Mouse (Mus musculus) liver, embryonic 15.5 days (tissue): ENCODE data around the gene Sos2. TPM values are rescaled to one million over a fixed set of nuclear protein-coding genes. Genes with fewer than 3 reads are reported as not detected.
"Not testable (repeated sequence)": the region's sequence is repeated elsewhere in the genome, so short reads cannot be mapped to it uniquely, and the experiment has no call there.

ENCODE experiments used
- ATAC-seq: fragments of 200-750 bp; cut with Nextera tagmentation; 2 replicates; pipeline ENCODE4 v1.8.0; 2017; ENCODE audit warnings: moderate number of reproducible peaks, mild to moderate bottlenecking, moderate library complexity; ENCODE audit not compliant: insufficient read depth
- H3K27ac ChIP-seq: fragments of 300-500 bp; sonication (generic); replicated peaks from 2 replicates; pipeline ENCODE4 v1.5.1; 2015; ENCODE audit warnings: mild to moderate bottlenecking, inconsistent platforms
- H3K27me3 ChIP-seq: fragments of 300-500 bp; sonication (generic); 2 replicates; pipeline ENCODE4 v1.6.1; 2015; ENCODE audit warnings: mild to moderate bottlenecking, inconsistent platforms
- H3K36me3 ChIP-seq: fragments of 300-500 bp; sonication (generic); replicated peaks from 2 replicates; pipeline ENCODE4 v1.6.1; 2015; ENCODE audit warnings: moderate library complexity, mild to moderate bottlenecking, inconsistent platforms
- H3K4me1 ChIP-seq: fragments of 300-500 bp; sonication (generic); replicated peaks from 2 replicates; pipeline ENCODE4 v1.6.1; 2015; ENCODE audit warnings: inconsistent platforms
- H3K4me2 ChIP-seq: fragments of 300-500 bp; sonication (generic); 2 replicates; pipeline ENCODE4 v1.6.1; 2015; ENCODE audit warnings: moderate library complexity, mild to moderate bottlenecking, inconsistent platforms
- H3K4me3 ChIP-seq: fragments of 300-500 bp; sonication (generic); replicated peaks from 2 replicates; pipeline ENCODE4 v1.5.1; 2015; ENCODE audit warnings: mild to moderate bottlenecking, inconsistent platforms
- H3K9ac ChIP-seq: fragments of 300-500 bp; sonication (generic); 2 replicates; pipeline ENCODE4 v1.6.1; 2015; ENCODE audit warnings: moderate library complexity, mild to moderate bottlenecking, inconsistent platforms
- H3K9me3 ChIP-seq: fragments of 300-500 bp; sonication (generic); replicated peaks from 2 replicates; pipeline ENCODE4 v1.6.1; 2016; ENCODE audit warnings: inconsistent platforms
- WGBS: fragments of 180-500 bp; shearing (Covaris S2); methylation state at CpG from one replicate; pipeline ENCODE4 v1.1.7; 2015; ENCODE audit warnings: mixed read lengths; ENCODE audit not compliant: insufficient replicate concordance; 5-methylcytosine and 5-hydroxymethylcytosine counted together
- polyA plus RNA-seq: library from polyadenylated mRNA; unstranded; fragments of >200 nt; fragmentation: Nextera tagmentation; extraction: Ambion mirVana; gene quantifications from 2 replicates; pipeline ENCODE4 v1.2.1, GENCODE M21; 2015

Gene Sos2
- polyA plus RNA-seq, 1 experiment from 2014 or later, result 3.3 TPM

DNA sequence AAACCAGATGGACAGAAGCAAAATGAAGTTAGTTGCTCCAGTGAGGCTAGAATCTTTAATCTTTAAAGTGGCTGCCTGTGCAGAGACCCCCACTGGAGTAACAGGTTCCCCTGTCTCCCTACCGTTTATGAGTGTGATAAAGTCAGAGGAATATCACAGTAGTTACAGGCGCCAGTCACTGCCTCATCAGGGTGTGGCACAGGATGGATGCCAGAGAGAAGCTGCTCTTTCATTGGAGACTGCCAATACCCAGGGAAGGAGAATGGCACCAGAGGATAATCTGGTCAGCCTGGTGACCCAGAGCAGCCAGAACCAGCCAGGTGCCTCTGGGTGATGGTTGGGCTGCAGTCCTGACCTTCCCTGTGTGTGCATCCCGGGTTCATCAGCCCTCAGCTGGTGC is 113.4 kb downstream of the Sos2 start:
- WGBS, result 43% methylated on average over 3 of the region's 3 CpGs
- no peak for ATAC-seq

GRCm38 (mm10) chr12:69561006-69561405 is 120.6 kb downstream of the Sos2 start:
- not testable (repeated sequence) for H3K36me3 ChIP-seq, ATAC-seq, H3K4me2 ChIP-seq, H3K4me1 ChIP-seq, H3K9me3 ChIP-seq, H3K4me3 ChIP-seq, H3K27me3 ChIP-seq, H3K27ac ChIP-seq, H3K9ac ChIP-seq
- WGBS, result 59% methylated on average over 6 of the region's 6 CpGs

More for the DNA sequence above, 113.4 kb downstream of the Sos2 start:
- Histone ChIP-seq H3K36me3 (no peaks in the 10 kb centered on the region), H3K9ac (no peak overlapping the region), H3K4me1 (no peaks in the 10 kb centered on the region; the same call in 1 of the 2 replicates), H3K27ac (no peak overlapping the region), H3K27me3 (no peaks in the 10 kb centered on the region), H3K9me3 (no peaks in the 10 kb centered on the region), H3K4me2 (no peak overlapping the region), H3K4me3 (no peak overlapping the region)

- WGBS, result 71% methylated on average over 6 of the region's 6 CpGs
- H3K27ac ChIP-seq, result 0 out of 2 replicates have a peak overlapping the region, but pooled peaks have one; percentile 11
Observed at GRCm38 (mm10) chr12:69556221-69556861, 125.3 kb downstream of the Sos2 start.

GRCm38 (mm10) chr12:69545456-69546178 is 136.0 kb downstream of the Sos2 start:
- Histone ChIP-seq H3K4me3 (no peak overlapping the region), H3K9ac (no peak overlapping the region), H3K4me1 (peaks cover 11% of the 10 kb centered on the region), H3K9me3 (no peaks in the 10 kb centered on the region), H3K27ac (no peak overlapping the region), H3K27me3 (no peaks in the 10 kb centered on the region), H3K4me2 (no peak overlapping the region), H3K36me3 (no peaks in the 10 kb centered on the region)
- 59% methylated on average over 13 of the region's 13 CpGs for WGBS
- ATAC-seq, result no peak

More at GRCm38 (mm10) chr12:69556221-69556861, 125.3 kb downstream of the Sos2 start:
- Histone ChIP-seq H3K4me2 (no peak overlapping the region), H3K4me1 (no peaks in the 10 kb centered on the region), H3K27me3 (no peaks in the 10 kb centered on the region), H3K9ac (no peak overlapping the region), H3K9me3 (no peaks in the 10 kb centered on the region), H3K4me3 (no peak overlapping the region), H3K36me3 (no peaks in the 10 kb centered on the region)
- peak; percentile 68 for ATAC-seq

- Histone ChIP-seq H3K36me3 (no peaks in the 10 kb centered on the region), H3K9me3 (no peaks in the 10 kb centered on the region), H3K4me3 (no peak overlapping the region), H3K4me2 (no peak overlapping the region), H3K27ac (no peak overlapping the region), H3K27me3 (no peaks in the 10 kb centered on the region), H3K4me1 (peaks cover 11% of the 10 kb centered on the region), H3K9ac (no peak overlapping the region)
- ATAC-seq, result no peak
- 64% methylated on average over 6 of the region's 6 CpGs for WGBS
Observed at GRCm38 (mm10) chr12:69544994-69545393, 136.7 kb downstream of the Sos2 start.

- no peak overlapping the region for H3K9ac ChIP-seq
- H3K9me3 ChIP-seq, result no peaks in the 10 kb centered on the region
- no peak overlapping the region for H3K27ac ChIP-seq
- no peaks in the 10 kb centered on the region for H3K27me3 ChIP-seq
- peaks cover 11% of the 10 kb centered on the region for H3K4me1 ChIP-seq
- ATAC-seq, result no peak
- H3K36me3 ChIP-seq, result no peaks in the 10 kb centered on the region
- H3K4me3 ChIP-seq, result no peak overlapping the region
- H3K4me2 ChIP-seq, result no peak overlapping the region
- 29% methylated on average over 2 of the region's 2 CpGs for WGBS
Observed at GRCm38 (mm10) chr12:69544562-69544961, 137.1 kb downstream of the Sos2 start.

DNA sequence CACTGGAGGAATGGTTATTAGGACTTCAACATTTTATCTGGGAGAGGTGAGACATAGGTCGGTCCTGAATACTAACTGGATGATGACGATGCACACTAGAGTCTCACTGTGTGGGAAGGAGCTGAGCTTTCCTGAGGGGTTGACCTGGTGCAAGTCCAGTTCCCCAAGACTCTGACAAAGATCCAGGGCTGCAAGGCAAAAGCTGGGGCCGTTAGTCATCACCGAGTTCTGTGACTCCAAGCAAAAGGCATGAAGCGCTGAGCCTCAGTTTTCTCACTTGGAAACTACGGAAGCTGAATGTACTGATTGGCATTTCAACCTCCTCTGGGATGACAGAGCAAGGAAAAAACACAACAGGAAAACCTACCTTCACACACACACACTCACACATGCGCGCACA is 139.3 kb downstream of the Sos2 start:
- Histone ChIP-seq H3K4me1 (peaks cover 28% of the 10 kb centered on the region), H3K9ac (no peak overlapping the region), H3K4me3 (no peak overlapping the region), H3K27ac (no peak overlapping the region), H3K4me2 (no peak overlapping the region), H3K9me3 (no peaks in the 10 kb centered on the region), H3K36me3 (no peaks in the 10 kb centered on the region), H3K27me3 (no peaks in the 10 kb centered on the region)
- 83% methylated on average over 8 of the region's 8 CpGs for WGBS
- ATAC-seq, result no peak

- no peak overlapping the region for H3K4me3 ChIP-seq
- H3K27me3 ChIP-seq, result no peaks in the 10 kb centered on the region
- WGBS, result 13% methylated on average over 8 of the region's 8 CpGs
- ATAC-seq, result peak; percentile 36; the same call in 1 of the 2 replicates
- H3K4me2 ChIP-seq, result peak overlapping the region; percentile 49
- no peaks in the 10 kb centered on the region for H3K36me3 ChIP-seq
- peaks cover 35% of the 10 kb centered on the region for H3K4me1 ChIP-seq
- H3K27ac ChIP-seq, result no peak overlapping the region
- H3K9ac ChIP-seq, result no peak overlapping the region
- H3K9me3 ChIP-seq, result no peaks in the 10 kb centered on the region
Observed at GRCm38 (mm10) chr12:69541663-69542062, 140.0 kb downstream of the Sos2 start.

GRCm38 (mm10) chr12:69539353-69539752 is 142.3 kb downstream of the Sos2 start:
- ATAC-seq, result no peak
- Histone ChIP-seq H3K9me3 (no peaks in the 10 kb centered on the region), H3K4me2 (no peak overlapping the region), H3K27ac (no peak overlapping the region), H3K9ac (no peak overlapping the region), H3K4me3 (no peak overlapping the region), H3K4me1 (peaks cover 40% of the 10 kb centered on the region), H3K36me3 (no peaks in the 10 kb centered on the region), H3K27me3 (no peaks in the 10 kb centered on the region)
- WGBS, result 33% methylated on average over 7 of the region's 7 CpGs

DNA sequence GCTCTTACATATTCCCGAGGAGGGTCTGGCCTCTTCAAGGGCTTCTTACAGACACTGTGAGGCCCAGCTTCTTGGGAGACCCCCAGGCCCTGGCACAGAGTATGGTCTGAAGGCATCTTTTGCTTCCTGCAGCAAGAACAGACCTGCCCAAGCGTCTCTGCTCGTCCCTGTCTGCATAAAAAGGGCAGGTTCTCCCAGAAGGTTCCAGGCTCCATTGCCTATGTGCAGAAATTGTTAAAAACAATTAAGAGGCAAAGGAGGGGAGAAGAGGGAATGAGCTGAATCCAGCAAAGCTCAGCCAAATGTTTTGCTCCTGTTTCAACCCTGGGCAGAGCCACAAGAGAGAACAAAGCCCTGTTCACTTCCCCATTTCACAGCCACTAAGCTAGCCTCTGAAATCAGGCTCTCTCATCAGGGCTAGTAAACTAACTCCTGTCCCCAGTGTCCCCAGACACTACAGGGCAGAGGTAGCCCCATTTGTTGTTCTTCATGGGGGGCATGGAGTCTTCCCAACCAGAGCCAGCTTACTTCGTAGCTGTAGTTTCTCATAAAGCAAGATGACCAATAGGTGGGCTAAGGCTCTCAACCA is 143.2 kb downstream of the Sos2 start:
- Histone ChIP-seq H3K9ac (0 out of 2 replicates have a peak overlapping the region, but pooled peaks have one; percentile 13), H3K27me3 (no peaks in the 10 kb centered on the region), H3K4me1 (peaks cover 40% of the 10 kb centered on the region), H3K4me3 (peak overlapping the region; percentile 27; the same call in 1 of the 2 replicates), H3K36me3 (no peaks in the 10 kb centered on the region), H3K9me3 (no peaks in the 10 kb centered on the region), H3K27ac (peak overlapping the region; percentile 78), H3K4me2 (peak overlapping the region; percentile 60)
- no peak for ATAC-seq
- WGBS, result 21% methylated on average over 4 of the region's 4 CpGs

DNA sequence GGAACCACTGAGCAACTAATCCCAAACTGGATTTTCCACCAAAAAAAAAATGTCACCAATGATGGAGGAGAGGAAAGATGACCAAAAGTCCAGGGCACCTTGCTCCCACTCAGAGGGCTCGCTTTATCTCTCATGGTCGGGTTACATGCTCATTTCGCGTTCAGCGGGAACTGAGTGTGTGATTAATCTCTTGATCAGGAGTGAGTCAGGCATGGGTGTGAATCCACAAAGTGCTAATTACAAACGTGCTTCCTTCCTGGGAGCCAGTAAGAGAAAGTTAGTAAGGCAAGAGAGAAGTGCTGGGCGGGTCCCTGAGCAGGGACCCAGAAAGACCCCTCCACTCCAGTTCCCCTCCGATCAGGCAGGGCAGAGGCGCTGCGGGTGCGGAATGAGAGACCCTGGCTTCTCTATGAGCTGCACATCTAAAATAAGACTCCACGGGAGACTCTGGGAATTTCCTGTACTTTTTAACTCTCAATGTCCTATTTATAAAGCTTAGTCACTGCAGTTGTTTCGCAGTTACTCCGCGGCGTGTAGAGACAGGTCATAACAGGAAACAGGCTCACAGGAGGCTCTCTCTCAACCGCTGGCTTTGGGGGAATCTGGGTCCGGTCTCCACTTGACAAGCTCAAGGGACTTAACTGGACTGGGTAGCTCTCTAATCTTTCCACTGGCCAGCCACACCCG is 143.8 kb downstream of the Sos2 start:
- WGBS, result 3% methylated on average over 19 of the region's 19 CpGs
- no peaks in the 10 kb centered on the region for H3K36me3 ChIP-seq
- no peaks in the 10 kb centered on the region for H3K9me3 ChIP-seq
- no peaks in the 10 kb centered on the region for H3K27me3 ChIP-seq
- H3K4me1 ChIP-seq, result peaks cover 40% of the 10 kb centered on the region
- H3K4me2 ChIP-seq, result peak overlapping the region; percentile 60
- peak; percentile 13; the same call in 1 of the 2 replicates for ATAC-seq
- H3K27ac ChIP-seq, result peak overlapping the region; percentile 78
- peak overlapping the region; percentile 13; the same call in 1 of the 2 replicates for H3K9ac ChIP-seq
- H3K4me3 ChIP-seq, result peak overlapping the region; percentile 27
